Mouse (Mus musculus) liver, adult (tissue): ENCODE measurements around the gene Vps37c.

ENCODE experiments used
- GATA4 ChIP-seq: IDR thresholded peaks from 2 replicates; pipeline ENCODE4 v1.6.1; 2014; ENCODE audit warnings: mild to moderate bottlenecking, low read length; ENCODE audit not compliant: insufficient replicate concordance

Gene Vps37c

DNA sequence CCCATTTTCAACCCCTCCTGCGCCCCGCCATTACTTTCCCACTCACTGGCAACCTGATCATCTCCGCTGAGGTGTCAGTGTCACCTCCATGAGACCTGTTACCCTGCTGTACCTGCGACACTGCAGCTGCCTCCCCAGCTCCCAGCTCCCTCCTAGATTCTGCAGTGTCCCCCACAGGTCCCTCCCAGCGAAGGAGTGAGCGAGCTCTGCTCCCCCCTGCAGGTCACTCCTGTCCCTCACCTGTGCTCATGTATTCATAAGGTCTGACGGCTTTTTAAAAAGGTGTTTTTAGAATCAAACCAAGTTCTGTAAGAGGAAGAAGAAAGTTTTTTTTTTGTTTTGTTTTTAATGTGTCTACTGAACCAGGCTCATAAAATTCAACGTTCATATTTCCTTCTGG, 13.6 kb downstream of the Vps37c start:
- no peak for TF ChIP-seq GATA4

DNA sequence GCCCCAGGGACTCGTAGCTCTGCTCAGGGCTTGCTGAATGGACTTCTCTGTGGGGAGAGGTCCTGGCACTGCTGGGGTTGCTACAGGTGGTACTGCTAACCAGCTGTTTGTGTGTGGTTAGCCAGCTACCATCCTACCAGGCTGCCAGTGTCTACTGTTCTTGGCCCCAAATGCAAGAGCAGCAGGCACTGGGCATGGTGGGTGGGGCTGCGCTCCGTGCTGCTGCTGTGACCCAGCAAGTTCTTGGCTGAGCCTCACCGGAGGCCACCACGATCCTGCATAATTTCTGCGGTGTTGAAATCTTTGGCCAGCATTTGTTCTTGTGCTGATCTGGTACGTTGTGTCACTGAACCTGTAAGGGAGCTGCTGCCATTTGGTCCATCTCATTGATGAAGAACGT, 14.9 kb downstream of the Vps37c start:
- no peak for TF ChIP-seq GATA4

DNA sequence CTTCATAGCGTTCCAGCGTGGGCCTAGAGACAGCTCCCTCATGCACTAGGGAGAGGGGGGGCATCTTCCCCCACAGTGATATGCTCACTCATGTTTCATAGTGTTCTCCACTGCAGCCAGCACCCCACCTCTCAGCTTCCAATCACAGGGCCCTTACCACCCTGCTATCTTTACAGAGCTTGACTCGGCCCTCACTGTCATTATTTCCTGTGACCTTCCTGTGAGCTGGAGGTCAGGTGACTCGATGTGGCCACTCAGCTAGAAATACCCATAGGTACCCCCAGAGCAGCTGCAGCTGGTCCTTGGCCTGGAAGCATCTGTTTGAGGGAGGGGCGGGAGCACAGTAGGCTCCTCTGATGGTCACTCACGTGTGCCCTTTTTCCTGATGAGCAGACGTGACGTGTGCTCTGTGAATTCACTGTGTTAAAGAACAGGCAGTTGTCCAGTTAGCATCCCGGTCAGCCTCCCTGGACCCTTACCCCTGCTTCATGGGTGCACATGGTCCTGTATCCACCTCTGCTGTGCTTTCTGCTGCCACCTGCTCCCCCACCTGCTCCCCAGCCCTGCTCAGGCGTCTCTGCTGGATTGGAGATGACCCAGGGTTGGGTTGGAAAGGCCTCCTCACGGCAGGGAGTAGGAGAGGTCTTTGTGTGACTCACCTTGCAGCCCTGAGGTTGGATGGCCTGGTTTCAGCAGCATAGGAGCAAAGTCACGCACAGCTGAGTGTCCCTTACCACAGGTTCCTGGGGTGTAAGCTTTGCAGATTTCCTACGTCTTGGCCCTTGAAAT, 18.7 kb downstream of the Vps37c start:
- TF ChIP-seq GATA4 = no peak

DNA sequence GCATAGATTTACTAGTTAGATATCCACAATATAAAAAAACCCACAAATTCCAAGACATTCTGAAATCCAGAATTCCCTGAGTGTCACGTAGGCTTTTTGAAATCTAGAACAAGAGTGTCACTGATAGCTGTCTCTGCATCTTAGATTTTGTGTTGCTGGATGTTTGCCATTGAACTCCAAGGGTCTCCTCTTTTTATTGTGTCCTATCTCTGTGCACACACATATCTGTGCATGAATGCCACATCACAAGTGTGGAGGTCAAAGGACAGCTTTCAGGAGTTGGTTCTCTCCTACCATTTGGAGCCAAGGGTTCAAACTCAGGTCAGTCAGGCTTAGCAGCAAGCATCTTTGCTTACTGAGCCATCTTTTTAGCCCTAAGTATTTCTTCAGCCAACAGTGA, 19.3 kb downstream of the Vps37c start:
- TF ChIP-seq GATA4 = no peak

DNA sequence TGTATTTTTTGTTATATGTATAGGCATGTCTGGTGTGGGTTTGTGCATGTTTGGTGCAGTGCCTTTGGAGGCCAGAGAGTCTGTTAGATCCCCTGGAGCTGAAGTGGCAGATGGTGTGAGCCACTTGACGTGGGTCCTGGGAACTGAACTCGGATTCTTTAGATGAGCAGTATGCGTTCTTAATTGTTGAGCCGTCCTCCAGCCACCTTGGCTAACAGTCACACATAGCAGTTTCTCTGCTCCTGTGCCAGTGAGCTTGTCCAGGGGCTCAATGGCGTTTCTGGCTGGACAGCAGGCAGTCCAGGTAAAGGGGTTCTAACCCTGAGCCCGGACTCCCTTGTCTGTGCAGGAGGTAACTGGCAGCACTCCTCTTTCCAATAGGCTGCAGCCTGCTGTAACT, 20.4 kb downstream of the Vps37c start:
- no peak for TF ChIP-seq GATA4

DNA sequence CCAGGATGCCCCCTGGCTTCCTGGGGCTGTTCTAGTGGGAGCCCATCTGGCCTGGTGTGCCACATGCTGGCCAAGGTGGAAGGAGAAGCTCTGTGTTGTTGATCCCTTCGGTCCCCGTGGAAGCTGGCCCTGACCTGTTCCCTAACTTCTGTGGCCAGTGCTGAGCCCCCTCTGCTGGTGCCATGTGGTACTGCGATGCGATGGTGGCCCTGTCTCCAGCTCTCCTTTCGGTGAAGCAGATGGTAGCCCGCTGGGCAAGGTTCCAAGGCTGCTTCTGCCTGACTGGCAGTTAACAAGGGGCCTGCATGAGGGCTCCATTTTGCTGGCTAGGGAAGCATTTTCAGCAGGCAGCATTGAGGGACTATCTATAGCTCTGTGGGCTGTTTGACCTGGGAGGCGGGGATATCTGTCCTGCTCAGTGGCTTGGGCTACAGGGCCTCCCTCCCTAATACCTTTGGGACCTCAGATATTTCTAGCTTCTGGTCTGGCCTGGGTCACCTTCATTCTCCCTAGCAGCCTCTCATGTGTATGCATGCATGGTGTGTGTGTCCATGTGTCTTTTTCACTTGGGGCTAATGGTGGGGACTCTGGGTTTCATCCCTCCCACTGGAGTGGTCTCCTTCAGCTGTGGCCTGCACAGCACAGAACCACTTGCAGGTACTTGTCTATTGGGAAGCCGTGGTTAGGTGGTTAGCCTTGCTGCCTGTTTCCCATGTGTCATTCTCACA, 21.0 kb downstream of the Vps37c start:
- no peak for TF ChIP-seq GATA4

DNA sequence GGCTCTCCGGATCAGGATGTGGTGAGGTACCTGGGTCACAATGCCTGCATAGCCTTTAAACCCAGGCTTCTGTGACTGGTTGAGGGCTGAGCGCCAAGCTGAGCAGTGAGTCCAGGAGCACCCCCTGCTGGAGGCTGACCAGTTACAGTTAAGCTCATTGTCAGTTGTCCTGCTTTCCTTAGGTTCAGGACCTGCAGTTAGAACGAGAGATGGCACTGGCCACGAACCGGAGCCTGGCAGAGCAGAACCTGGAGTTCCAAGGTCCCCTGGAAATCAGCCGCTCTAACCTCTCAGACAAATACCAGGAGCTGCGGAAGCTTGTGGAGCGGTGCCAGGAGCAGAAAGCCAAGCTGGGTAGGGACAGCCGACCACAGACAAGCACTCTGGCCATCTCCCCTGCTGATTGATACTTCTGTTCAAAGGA, 21.6 kb downstream of the Vps37c start:
- no peak for TF ChIP-seq GATA4

DNA sequence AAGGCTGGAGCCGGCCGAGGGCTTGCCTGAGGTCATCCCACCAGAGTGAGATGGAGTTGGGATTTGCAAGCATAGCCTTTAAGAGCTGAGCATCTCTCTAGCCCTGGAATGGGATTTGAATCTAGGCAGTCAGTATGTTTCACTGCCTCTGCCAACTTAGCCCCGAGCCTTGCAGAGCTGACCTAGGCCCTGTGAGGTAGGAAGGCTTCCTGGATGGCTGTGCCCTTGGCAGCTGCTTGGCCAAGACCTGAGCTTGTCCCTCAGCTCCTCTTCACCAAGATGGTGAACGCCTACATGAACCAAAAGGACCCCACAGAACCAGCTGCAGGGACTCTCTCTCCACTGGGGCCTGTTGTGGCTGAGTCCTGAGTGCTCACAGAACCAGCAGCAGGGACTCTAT, 22.2 kb downstream of the Vps37c start:
- no peak for TF ChIP-seq GATA4

DNA sequence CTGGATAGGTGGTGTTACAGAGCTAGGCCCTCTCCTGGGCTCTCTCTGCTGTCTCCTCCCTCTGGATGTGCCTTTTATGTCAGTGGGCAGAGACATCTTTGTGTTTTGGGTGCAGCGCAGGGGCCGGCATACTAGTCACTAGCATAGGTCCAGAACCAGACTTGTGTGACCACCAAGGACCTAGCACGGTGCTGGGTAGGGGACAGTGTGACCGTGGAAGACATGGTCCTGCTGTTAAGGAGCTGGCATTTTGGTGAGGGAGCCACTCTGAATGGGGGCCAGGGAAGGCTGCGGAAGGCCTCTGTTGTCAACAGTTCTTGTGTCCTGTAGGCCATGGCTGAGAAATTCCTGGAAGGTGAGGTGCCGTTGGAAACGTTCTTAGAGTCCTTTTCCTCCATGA, 23.7 kb downstream of the Vps37c start:
- no peak for TF ChIP-seq GATA4

DNA sequence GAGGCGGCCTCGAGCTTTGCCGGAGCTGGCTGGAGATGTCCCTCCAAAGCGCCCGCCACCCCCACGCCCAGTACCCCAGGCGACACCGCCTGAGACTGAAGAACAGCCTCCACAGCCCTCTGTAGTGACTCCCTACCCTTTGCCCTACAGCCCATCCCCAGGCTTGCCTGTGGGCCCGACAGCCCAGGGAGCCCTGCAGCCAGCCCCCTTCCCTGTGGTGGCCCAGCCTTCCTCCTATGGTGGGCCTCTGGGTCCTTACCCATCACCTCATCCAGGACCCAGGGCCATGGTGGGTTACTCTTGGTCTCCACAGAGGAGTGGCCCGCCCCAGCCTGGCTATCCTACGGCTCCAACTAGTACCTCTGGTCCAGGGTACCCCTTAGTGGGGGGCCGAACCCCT, 24.1 kb downstream of the Vps37c start:
- TF ChIP-seq GATA4 = no peak

DNA sequence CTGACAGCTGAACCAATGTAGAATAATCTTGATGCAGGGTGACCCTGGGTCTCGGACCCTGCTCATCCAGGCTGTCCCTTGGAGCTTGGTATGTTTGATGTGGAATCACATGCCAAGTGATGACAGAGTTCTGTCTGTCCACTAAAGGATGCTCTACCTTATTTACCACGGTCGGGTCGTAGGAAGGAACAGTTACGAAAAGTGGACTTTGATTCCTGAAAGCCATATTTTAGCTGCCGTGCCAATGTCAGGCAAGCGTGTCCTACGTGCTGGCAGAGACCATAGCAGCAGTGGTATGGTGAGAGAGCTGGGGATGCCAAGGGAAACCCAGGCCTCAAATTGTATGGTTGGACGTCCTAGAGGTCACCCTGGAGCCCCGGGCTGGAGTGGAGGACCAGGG, 25.0 kb downstream of the Vps37c start:
- no peak for TF ChIP-seq GATA4

DNA sequence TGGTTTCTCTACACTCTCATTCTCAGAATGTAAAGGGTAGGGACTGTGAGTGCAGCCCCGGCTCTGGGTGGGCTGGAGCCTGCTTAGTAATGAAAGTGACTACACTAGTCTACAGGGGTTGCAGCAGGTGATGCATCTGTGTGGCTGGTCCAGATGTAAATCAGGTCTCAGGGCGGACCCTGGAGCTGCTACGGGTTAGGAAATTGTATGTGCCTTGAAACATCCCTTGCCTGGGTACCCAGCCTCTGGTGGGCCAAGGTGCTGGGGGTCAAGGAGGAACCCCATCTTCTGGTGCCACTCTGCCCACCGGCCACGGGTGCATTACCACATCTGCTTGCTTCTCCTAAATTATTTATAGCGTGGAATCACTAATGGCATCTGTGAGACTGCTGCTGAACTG, 25.6 kb downstream of the Vps37c start:
- TF ChIP-seq GATA4 = no peak

DNA sequence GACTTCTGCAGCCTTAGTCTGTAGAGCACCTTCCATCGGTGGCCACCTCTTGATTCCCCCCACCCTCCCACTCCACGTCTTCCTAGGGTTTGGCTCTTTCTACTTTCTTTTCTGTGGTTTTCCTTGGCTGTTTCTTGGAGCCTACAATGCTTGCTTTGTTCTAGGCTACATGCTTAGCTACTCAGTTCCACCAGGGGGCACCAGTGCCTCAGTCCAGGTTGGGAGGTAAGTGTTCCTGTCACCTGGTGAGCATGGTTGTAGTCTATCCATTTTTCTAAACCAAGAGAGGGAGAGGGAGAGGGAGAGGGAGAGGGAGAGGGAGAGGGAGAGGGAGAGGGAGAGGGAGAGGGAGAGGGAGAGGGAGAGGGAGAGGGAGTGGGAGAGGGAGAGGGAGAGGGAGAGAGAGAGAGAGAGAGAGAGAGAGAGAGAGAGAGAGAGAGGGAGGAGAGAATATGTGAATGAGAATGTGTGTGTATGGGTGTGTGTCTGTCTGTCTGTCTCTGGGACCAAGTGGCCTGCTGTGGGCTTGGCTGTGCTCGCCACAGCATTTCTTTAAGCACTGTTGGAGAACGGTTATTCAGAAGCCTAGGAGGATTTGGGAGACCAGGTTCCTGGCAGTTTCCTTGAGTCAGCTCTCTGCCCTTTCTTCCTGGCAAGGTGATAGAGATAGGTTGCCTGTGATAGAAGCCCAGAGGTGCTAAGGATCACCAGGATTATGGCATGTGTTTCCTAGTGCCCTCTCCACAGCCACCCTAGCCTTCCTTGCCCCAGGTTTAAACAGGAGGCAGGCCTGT, 26.3 kb downstream of the Vps37c start:
- TF ChIP-seq GATA4 = no peak

DNA sequence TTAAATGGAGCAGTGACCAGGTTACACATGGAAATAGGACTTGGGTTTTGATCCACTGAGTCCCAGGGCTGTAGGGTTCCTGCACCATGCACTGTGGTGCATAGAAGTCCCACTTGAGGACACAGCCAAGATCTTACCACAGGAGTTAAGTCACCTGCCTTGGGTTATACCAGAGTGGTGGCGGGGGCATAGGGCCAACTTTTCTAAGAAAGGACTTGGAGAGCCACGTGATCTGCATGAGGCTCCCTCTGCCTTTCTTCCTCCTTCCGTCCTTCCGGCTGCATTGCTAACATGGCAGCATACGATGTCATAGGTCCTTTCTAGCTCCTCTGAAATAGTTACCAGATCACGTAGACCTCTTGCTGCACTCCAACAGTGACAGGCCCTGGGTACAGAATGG, 26.9 kb downstream of the Vps37c start:
- no peak for TF ChIP-seq GATA4

DNA sequence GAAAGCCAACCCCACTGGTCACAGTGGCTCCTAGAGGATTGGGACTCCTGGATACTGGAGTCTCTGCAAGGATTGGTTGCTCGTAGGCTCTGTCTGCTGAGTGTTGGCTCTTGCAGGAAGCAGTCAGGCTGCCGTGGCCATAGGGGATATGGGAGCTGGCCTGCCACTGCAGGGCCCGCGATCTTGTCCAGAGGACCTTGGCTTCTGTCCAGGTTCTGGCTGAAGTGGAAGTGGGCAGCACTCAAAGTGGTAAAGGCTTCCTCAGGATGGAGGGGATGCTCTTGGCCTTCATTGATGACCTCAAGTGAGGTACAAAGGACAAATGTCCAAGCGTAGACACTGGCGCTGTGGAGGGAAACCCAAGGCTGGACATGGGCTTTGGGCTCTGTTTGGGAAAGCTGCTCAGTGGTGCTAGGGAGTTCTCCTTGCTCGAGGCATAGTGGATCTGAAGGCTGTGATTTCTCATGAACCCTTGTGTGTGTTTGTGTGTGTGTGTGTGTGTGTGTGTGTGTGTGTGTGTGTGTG, 29.8 kb downstream of the Vps37c start:
- no peak for TF ChIP-seq GATA4

DNA sequence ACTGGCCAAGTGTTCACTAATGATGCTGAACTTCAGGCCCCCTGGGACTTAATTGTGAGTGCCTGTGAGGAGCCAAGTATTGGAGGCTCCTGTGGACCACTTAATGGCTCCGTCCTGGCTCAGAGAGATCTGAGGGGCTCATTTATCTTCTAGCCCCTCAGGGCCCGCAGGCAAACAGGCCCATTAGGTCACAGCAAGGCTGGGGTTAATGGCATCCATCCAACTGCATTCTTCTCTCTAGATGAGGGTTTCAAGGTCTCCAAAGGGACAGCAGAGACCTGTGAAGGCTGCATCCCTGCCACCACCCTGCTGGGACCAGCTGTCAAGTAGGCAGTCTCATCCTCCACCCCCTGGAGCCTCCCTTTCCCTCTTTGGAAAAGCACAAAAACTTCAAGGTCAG, 31.2 kb downstream of the Vps37c start:
- no peak for TF ChIP-seq GATA4
